Mouse (Mus musculus) intestine, embryonic 14.5 days (tissue): ENCODE data around the gene Srek1ip1. TPM values are rescaled to one million over a fixed set of nuclear protein-coding genes. Genes with fewer than 3 reads are reported as not detected.

Experiments used
- ATAC-seq: fragments of 200-750 bp; cut with Nextera tagmentation; replicated peaks from 2 replicates; pipeline ENCODE4 v1.8.0; 2017; ENCODE audit warnings: low read depth, moderate number of reproducible peaks, moderate TSS enrichment, moderate library complexity; ENCODE audit not compliant: low FRiP score, low TSS enrichment
- DNase-seq: peaks from one replicate; pipeline ENCODE4 v3.0.0-alpha.2; 2018; ENCODE audit warnings: low spot score
- H3K27ac ChIP-seq: fragments of 300-500 bp; sonication (generic); 2 replicates; pipeline ENCODE4 v1.5.1; 2014; ENCODE audit warnings: low read depth, mild to moderate bottlenecking, control low read depth
- H3K27me3 ChIP-seq: fragments of 300-500 bp; sonication (generic); replicated peaks from 2 replicates; pipeline ENCODE4 v1.6.1; 2014; ENCODE audit warnings: low read length, control low read depth; ENCODE audit not compliant: control insufficient read depth, insufficient read depth
- H3K36me3 ChIP-seq: fragments of 300-500 bp; sonication (generic); 2 replicates; pipeline ENCODE4 v1.6.1; 2014; ENCODE audit warnings: low read length, control low read depth; ENCODE audit not compliant: control insufficient read depth, insufficient read depth
- H3K4me1 ChIP-seq: fragments of 300-500 bp; sonication (generic); replicated peaks from 2 replicates; pipeline ENCODE4 v1.6.1; 2014; ENCODE audit warnings: low read length, control low read depth, mixed read lengths; ENCODE audit not compliant: control insufficient read depth, insufficient read depth
- H3K4me2 ChIP-seq: fragments of 300-500 bp; sonication (generic); 2 replicates; pipeline ENCODE4 v1.6.1; 2014; ENCODE audit warnings: low read length
- H3K4me3 ChIP-seq: fragments of 300-500 bp; sonication (generic); 2 replicates; pipeline ENCODE4 v1.5.1; 2014; ENCODE audit warnings: low read depth, low read length, control low read depth, mixed read lengths
- H3K9ac ChIP-seq: fragments of 300-500 bp; sonication (generic); 2 replicates; pipeline ENCODE4 v1.6.1; 2014; ENCODE audit warnings: mild to moderate bottlenecking, low read length
- H3K9me3 ChIP-seq: fragments of 300-500 bp; sonication (generic); 2 replicates; pipeline ENCODE4 v1.6.1; 2016; ENCODE audit warnings: low read length, control low read depth; ENCODE audit not compliant: control insufficient read depth
- WGBS: fragments of 180-500 bp; shearing (Covaris S2); extraction: QIAGEN DNeasy Blood & Tissue Kit; methylation state at CpG from one replicate; pipeline ENCODE4 v1.1.7; 2014; 5-methylcytosine and 5-hydroxymethylcytosine counted together
- polyA plus RNA-seq: library from polyadenylated mRNA; unstranded; fragments of >200 nt; fragmentation: Nextera tagmentation; extraction: Ambion mirVana; gene quantifications from 2 replicates; pipeline ENCODE4 v1.2.1, GENCODE M21; 2014

Srek1ip1 gene
- polyA plus RNA-seq, 1 experiment from 2014 or later, result 23.7 TPM

- Histone ChIP-seq H3K4me2 (no peak overlapping the region), H3K36me3 (peaks cover 9% of the 10 kb centered on the region), H3K4me1 (peaks cover 25% of the 10 kb centered on the region), H3K4me3 (no peak overlapping the region), H3K27me3 (no peaks in the 10 kb centered on the region), H3K9me3 (no peaks in the 10 kb centered on the region), H3K9ac (no peak overlapping the region), H3K27ac (no peak overlapping the region)
- 91% methylated on average over 1 of the region's 1 CpGs for WGBS
- DNase-seq (no peak), ATAC-seq (no peak)
Measured at GRCm38 (mm10) chr13:104821908-104822307, 29.6 kb downstream of the Srek1ip1 start.

- no peak for ATAC-seq
- H3K27ac ChIP-seq, result no peak overlapping the region
Measured at GRCm38 (mm10) chr13:104822411-104822838, 30.1 kb downstream of the Srek1ip1 start.

GRCm38 (mm10) chr13:104825470-104825869 is 33.2 kb downstream of the Srek1ip1 start:
- no peak overlapping the region for H3K4me2 ChIP-seq
- H3K9ac ChIP-seq, result no peak overlapping the region
- H3K27me3 ChIP-seq, result no peaks in the 10 kb centered on the region
- H3K9me3 ChIP-seq, result no peaks in the 10 kb centered on the region
- H3K36me3 ChIP-seq, result peaks cover 31% of the 10 kb centered on the region
- H3K4me1 ChIP-seq, result peaks cover 10% of the 10 kb centered on the region; the same call in 1 of the 2 replicates
- H3K27ac ChIP-seq, result no peak overlapping the region
- 86% methylated on average over 2 of the region's 2 CpGs for WGBS
- H3K4me3 ChIP-seq, result no peak overlapping the region
- no peak for ATAC-seq
- no peak for DNase-seq

More at GRCm38 (mm10) chr13:104822411-104822838, 30.1 kb downstream of the Srek1ip1 start:
- no peak overlapping the region for H3K4me3 ChIP-seq
- no peak overlapping the region; the same call in 1 of the 2 replicates for H3K4me2 ChIP-seq
- peaks cover 24% of the 10 kb centered on the region for H3K4me1 ChIP-seq
- peaks cover 14% of the 10 kb centered on the region for H3K36me3 ChIP-seq
- DNase-seq, result no peak
- no peak overlapping the region for H3K9ac ChIP-seq
- no peaks in the 10 kb centered on the region for H3K27me3 ChIP-seq
- H3K9me3 ChIP-seq, result no peaks in the 10 kb centered on the region
- WGBS, result 15% methylated on average over 8 of the region's 8 CpGs

GRCm38 (mm10) chr13:104832811-104833210 is 40.5 kb downstream of the Srek1ip1 start:
- WGBS, result 93% methylated on average over 13 of the region's 13 CpGs
- no peak for ATAC-seq

GRCm38 (mm10) chr13:104837628-104838027 is 45.3 kb downstream of the Srek1ip1 start:
- peaks cover 52% of the 10 kb centered on the region for H3K36me3 ChIP-seq
- no peaks in the 10 kb centered on the region for H3K4me1 ChIP-seq
- no peak overlapping the region for H3K27ac ChIP-seq
- no peaks in the 10 kb centered on the region for H3K27me3 ChIP-seq
- no peak for ATAC-seq
- no peak overlapping the region for H3K9ac ChIP-seq
- H3K4me3 ChIP-seq, result no peak overlapping the region
- 71% methylated on average over 7 of the region's 7 CpGs for WGBS
- H3K9me3 ChIP-seq, result no peaks in the 10 kb centered on the region
- DNase-seq, result no peak
- H3K4me2 ChIP-seq, result no peak overlapping the region

More at GRCm38 (mm10) chr13:104832811-104833210, 40.5 kb downstream of the Srek1ip1 start:
- Histone ChIP-seq H3K4me1 (no peaks in the 10 kb centered on the region), H3K4me3 (no peak overlapping the region), H3K9me3 (no peaks in the 10 kb centered on the region), H3K9ac (no peak overlapping the region), H3K36me3 (peaks cover 65% of the 10 kb centered on the region), H3K4me2 (no peak overlapping the region), H3K27ac (no peak overlapping the region), H3K27me3 (no peaks in the 10 kb centered on the region)
- no peak for DNase-seq

GRCm38 (mm10) chr13:104841937-104842336 is 49.7 kb downstream of the Srek1ip1 start:
- H3K4me3 ChIP-seq, result no peak overlapping the region
- no peak overlapping the region for H3K9ac ChIP-seq
- H3K9me3 ChIP-seq, result no peaks in the 10 kb centered on the region
- no peak for ATAC-seq
- no peak overlapping the region for H3K27ac ChIP-seq
- H3K36me3 ChIP-seq, result peaks cover 20% of the 10 kb centered on the region
- H3K4me1 ChIP-seq, result no peaks in the 10 kb centered on the region
- no peak overlapping the region for H3K4me2 ChIP-seq
- no peak for DNase-seq
- 68% methylated on average over 4 of the region's 4 CpGs for WGBS
- H3K27me3 ChIP-seq, result no peaks in the 10 kb centered on the region

- no peak overlapping the region for H3K4me3 ChIP-seq
- H3K9me3 ChIP-seq, result no peaks in the 10 kb centered on the region
- no peak for DNase-seq
- H3K9ac ChIP-seq, result no peak overlapping the region
- no peaks in the 10 kb centered on the region for H3K27me3 ChIP-seq
- H3K36me3 ChIP-seq, result peaks cover 5% of the 10 kb centered on the region
- no peak for ATAC-seq
- no peak overlapping the region for H3K4me2 ChIP-seq
- H3K4me1 ChIP-seq, result no peaks in the 10 kb centered on the region
- WGBS, result 94% methylated on average over 13 of the region's 13 CpGs
- H3K27ac ChIP-seq, result no peak overlapping the region
Measured at GRCm38 (mm10) chr13:104843295-104844089, 51.2 kb downstream of the Srek1ip1 start.

GRCm38 (mm10) chr13:104853645-104854044 is 61.4 kb downstream of the Srek1ip1 start:
- H3K27ac ChIP-seq, result no peak overlapping the region
- 84% methylated on average over 2 of the region's 2 CpGs for WGBS
- H3K4me1 ChIP-seq, result no peaks in the 10 kb centered on the region
- H3K36me3 ChIP-seq, result no peaks in the 10 kb centered on the region
- no peaks in the 10 kb centered on the region for H3K27me3 ChIP-seq
- no peak overlapping the region for H3K4me2 ChIP-seq
- H3K9ac ChIP-seq, result no peak overlapping the region
- no peaks in the 10 kb centered on the region for H3K9me3 ChIP-seq
- ATAC-seq, result no peak
- no peak for DNase-seq
- H3K4me3 ChIP-seq, result no peak overlapping the region
